Mouse (Mus musculus) cerebellum, postnatal 14 days (tissue): ENCODE measurements at regions not wholly inside any gene's neighbourhood (a gene's known extent, or its start where the extent isn't known, plus 50 kb on each side); places are given as distances from the start of the nearest gene placed in this dataset.
"Not testable (repeated sequence)": the region's sequence is repeated elsewhere in the genome, so short reads cannot be mapped to it uniquely, and the experiment has no call there.

Experiments
- DNase-seq, 2 experiments: peaks; one replicate each; pipeline ENCODE4 v3.0.0; 2021; ENCODE audit warnings: mixed read lengths in 2 of 2

- DNase-seq = no peak
Measured at GRCm38 (mm10) chr17:31732176-31732880, 54.7 kb downstream of the Cryaa start.

GRCm38 (mm10) chr17:31734521-31734920 is 56.9 kb downstream of the Cryaa start:
- DNase-seq = no peak

- DNase-seq = no peak
Measured at GRCm38 (mm10) chr17:31736716-31737115, 59.1 kb downstream of the Cryaa start.

- no peak for DNase-seq
Measured at GRCm38 (mm10) chr17:31738249-31738648, 60.6 kb downstream of the Cryaa start.

- DNase-seq = no peak
Measured at GRCm38 (mm10) chr17:31739586-31739985, 62.0 kb downstream of the Cryaa start.

- no peak for DNase-seq
Measured at GRCm38 (mm10) chr17:31740059-31740458, 62.5 kb downstream of the Cryaa start.

- no peak for DNase-seq
Measured at GRCm38 (mm10) chr17:31743656-31744055, 66.0 kb downstream of the Cryaa start.

GRCm38 (mm10) chr17:31746198-31747111 is 68.8 kb downstream of the Cryaa start:
- no peak for DNase-seq

GRCm38 (mm10) chr17:31747563-31747962 is 70.0 kb downstream of the Cryaa start:
- no peak for DNase-seq

GRCm38 (mm10) chr17:31748158-31748557 is 70.6 kb downstream of the Cryaa start:
- DNase-seq = no peak

- no peak for DNase-seq
Measured at GRCm38 (mm10) chr17:31748971-31749370, 71.4 kb downstream of the Cryaa start.

- DNase-seq = no peak
Measured at GRCm38 (mm10) chr17:31751262-31751661, 73.7 kb downstream of the Cryaa start.

GRCm38 (mm10) chr17:31753113-31753858 is 75.7 kb downstream of the Cryaa start:
- DNase-seq = no peak

- no peak for DNase-seq
Measured at GRCm38 (mm10) chr17:31753859-31754229, 76.2 kb downstream of the Cryaa start.

- DNase-seq = no peak
Measured at GRCm38 (mm10) chr17:31760465-31760864, 82.9 kb downstream of the Cryaa start.

GRCm38 (mm10) chr17:31763078-31763477 is 85.5 kb downstream of the Cryaa start:
- DNase-seq = no peak

GRCm38 (mm10) chr17:31766779-31767697 is 88.6 kb downstream of the Sik1 start:
- DNase-seq = peak; percentile 97 to 98

- DNase-seq = peak in 1 of 2 experiments; percentile 15
Measured at GRCm38 (mm10) chr17:31772201-31772820, 83.3 kb downstream of the Sik1 start.

GRCm38 (mm10) chr17:31773882-31774281 is 81.7 kb downstream of the Sik1 start:
- DNase-seq = not testable (repeated sequence)

- DNase-seq = no peak
Measured at GRCm38 (mm10) chr17:31775037-31775436, 80.6 kb downstream of the Sik1 start.

GRCm38 (mm10) chr17:31775966-31776365 is 79.6 kb downstream of the Sik1 start:
- DNase-seq = no peak
